Mouse (Mus musculus) megakaryocyte-erythroid progenitor cell, adult 5 weeks (primary cell): ENCODE measurements around the gene Sowahd. TPM values are rescaled to one million over a fixed set of nuclear protein-coding genes. Genes with fewer than 3 reads are reported as not detected.

Source experiments
- polyA plus RNA-seq: library from polyadenylated mRNA; stranded (reverse); fragments of >175 nt; gene quantifications from 2 replicates; pipeline ENCODE4 v1.2.3, GENCODE M21; 2012

Gene Sowahd
- 0.70 and 0.79 TPM in 2 replicates for polyA plus RNA-seq

DNA sequence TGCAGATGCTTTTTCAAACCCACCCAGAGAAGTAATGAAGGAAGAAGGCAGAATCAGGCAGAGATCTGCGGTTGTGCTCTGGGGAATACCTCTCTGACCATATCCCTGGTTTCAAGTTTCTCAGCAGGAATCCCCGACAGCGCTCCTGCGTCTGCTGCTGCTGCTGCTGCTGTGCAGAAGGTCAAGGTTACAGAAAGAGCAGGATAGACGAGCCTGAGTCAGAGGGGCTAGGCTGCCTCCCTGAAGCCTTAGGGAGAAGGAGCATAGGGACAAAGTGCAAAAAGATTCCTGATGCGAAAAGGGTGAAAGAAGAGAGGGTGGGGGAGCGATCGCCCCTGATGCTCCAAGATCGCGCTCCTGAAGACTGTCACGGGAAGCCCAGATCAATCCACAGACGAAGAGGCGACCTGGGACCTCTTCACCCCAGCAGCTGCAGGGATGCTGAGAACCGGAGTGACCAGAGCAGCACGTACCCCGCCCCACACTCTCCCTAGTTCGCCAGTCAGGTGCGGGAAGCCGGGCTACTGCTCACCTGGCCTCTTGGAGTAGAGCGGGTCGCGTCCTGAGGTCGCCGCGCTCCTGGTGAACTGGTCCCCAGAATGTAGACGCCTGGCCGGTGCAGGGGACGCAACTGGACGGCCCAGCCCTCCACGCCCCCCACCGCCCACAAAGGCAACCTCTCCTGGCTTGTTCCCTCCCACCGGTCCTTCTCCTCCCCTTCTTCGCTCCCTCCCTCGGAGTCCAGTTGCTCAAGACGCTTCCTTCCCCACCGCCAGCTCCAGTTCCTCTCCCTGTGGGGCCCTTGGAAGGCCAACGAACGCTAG is at the start of gene Sowahd:
Gene Sowahd (plus strand): TSS at position 780 of the 824 bp plus-strand sequence.

DNA sequence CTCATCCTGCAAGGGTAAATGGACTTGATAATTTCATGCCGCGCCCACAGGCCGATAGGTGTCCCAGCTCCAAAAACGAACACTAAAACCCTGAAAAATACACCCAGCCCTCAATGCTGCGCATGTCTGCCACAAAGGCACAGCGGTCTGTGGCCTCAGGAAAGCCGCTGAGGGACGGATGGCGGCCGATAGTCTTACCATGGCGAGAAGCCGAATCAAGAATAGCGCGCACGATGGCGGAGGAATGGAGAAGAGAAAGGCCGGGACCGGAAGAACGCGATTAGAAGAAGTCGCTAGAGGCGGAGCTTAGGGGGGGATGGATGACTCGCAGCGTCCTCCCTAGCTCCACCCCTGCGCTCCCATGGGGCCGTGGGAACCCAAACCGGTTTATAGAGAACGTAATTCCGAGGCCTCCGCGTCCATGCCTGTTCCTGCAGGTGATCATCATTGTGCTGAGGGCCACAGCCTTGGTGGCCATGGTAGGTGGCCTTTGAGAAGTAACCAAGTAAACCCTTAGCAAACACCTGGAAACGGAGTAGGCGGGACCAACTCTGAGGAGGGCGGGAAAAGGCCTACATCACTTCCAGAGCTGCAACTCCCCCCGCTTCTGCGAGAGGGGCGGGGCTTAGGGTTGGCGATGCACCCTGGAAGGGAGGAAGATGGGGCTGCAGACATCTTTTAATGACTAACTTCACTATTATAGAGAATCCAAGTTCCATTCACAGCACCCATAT is 36.4 kb downstream of the Sowahd start, which contains the start of gene Rpl39:
Gene Rpl39 (minus strand): TSS at position 476 of the 734 bp plus-strand sequence.

Other genes starting within 250 kb of the Sowahd start
- gene Ube2a, start 174.9 kb upstream of the Sowahd start, polyA plus RNA-seq: 150 and 230 TPM in 2 replicates
- 1.7 and 2.2 TPM in 2 replicates for gene C330007P06Rik, start 174.7 kb upstream of the Sowahd start, polyA plus RNA-seq
- gene Nkrf, start 145.9 kb upstream of the Sowahd start, polyA plus RNA-seq: 1.1 and 1.4 TPM in 2 replicates
- gene Sept6, start 57.1 kb upstream of the Sowahd start, polyA plus RNA-seq: 11.8 and 18.5 TPM in 2 replicates
- 334 and 387 TPM in 2 replicates for gene Rpl39, start 36.6 kb downstream of the Sowahd start, polyA plus RNA-seq
- gene Upf3b, start 61.5 kb downstream of the Sowahd start, polyA plus RNA-seq: 7.4 and 13.5 TPM in 2 replicates
- 4.5 and 4.7 TPM in 2 replicates for gene Nkap, start 78.0 kb downstream of the Sowahd start, polyA plus RNA-seq
- not detected in 2 replicates for gene Akap14, start 120.0 kb downstream of the Sowahd start, polyA plus RNA-seq
- gene Ndufa1, start 142.3 kb downstream of the Sowahd start, polyA plus RNA-seq: 322 and 341 TPM in 2 replicates
- 5.8 and 6.3 TPM in 2 replicates for gene Rnf113a1, start 142.4 kb downstream of the Sowahd start, polyA plus RNA-seq
- not detected in 2 replicates for gene Gm9, start 162.2 kb downstream of the Sowahd start, polyA plus RNA-seq
- gene Rhox1, start 173.4 kb downstream of the Sowahd start, polyA plus RNA-seq: not detected in 2 replicates
- gene Rhox2a, start 196.1 kb downstream of the Sowahd start, polyA plus RNA-seq: not detected in 2 replicates
- gene Rhox3a, start 201.1 kb downstream of the Sowahd start, polyA plus RNA-seq: not detected in 2 replicates
- gene Rhox4a, start 216.5 kb downstream of the Sowahd start, polyA plus RNA-seq: not detected in 2 replicates